Mouse (Mus musculus): ENCODE data around the gene Bphl. TPM values are rescaled to one million over a fixed set of nuclear protein-coding genes. Genes with fewer than 3 reads are reported as not detected.

Bphl gene
- polyA plus RNA-seq (2016; fragmentation: Nextera tagmentation; extraction: Ambion mirVana), result 33.6 and 35.1 TPM in 2 replicates

- DNase-seq (ENCODE audit: extremely low spot score, low spot score), result peak; percentile 92
- Histone ChIP-seq H3K4me1 (peaks cover 26% of the 10 kb centered on the region), H3K27ac (peak within 1 kb of the TSS; percentile 97), H3K9me3 (peaks cover 8% of the 10 kb centered on the region; the same call in 1 of the 2 replicates), H3K36me3 (replicated peaks) (peaks cover 15% of the 10 kb centered on the region), H3K4me3 (peak within 1 kb of the TSS; percentile 84), H3K27me3 (ENCODE audit: poor library complexity, severe bottlenecking) (no peaks in the 10 kb centered on the region)
- under 1% methylated on average over 37 of the region's 37 CpGs for WGBS
Measured at GRCm38 (mm10) chr13:34037172-34038055, at the start of gene Bphl. TSS of gene Bphl (plus strand) at chr13:34037597.

GRCm38 (mm10) chr13:33989625-33990024 is 47.8 kb upstream of the Bphl start:
- no peaks in the 10 kb centered on the region for H3K4me1 ChIP-seq
- H3K27ac ChIP-seq, result no peak overlapping the region
- DNase-seq (ENCODE audit: extremely low spot score, low spot score), result no peak
- WGBS, result 87% methylated on average over 5 of the region's 5 CpGs
- H3K27me3 ChIP-seq (ENCODE audit: poor library complexity, severe bottlenecking), result no peaks in the 10 kb centered on the region
- H3K36me3 ChIP-seq (replicated peaks), result peaks cover 8% of the 10 kb centered on the region
- H3K9me3 ChIP-seq, result no peaks in the 10 kb centered on the region
- no peak overlapping the region for H3K4me3 ChIP-seq

- no peak overlapping the region for H3K27ac ChIP-seq
- no peaks in the 10 kb centered on the region for H3K4me1 ChIP-seq
- no peak overlapping the region for H3K4me3 ChIP-seq
- H3K9me3 ChIP-seq, result no peaks in the 10 kb centered on the region
- no peaks in the 10 kb centered on the region for H3K27me3 ChIP-seq (ENCODE audit: poor library complexity, severe bottlenecking)
- 34% methylated on average over 1 of the region's 1 CpGs for WGBS
- H3K36me3 ChIP-seq (replicated peaks), result no peaks in the 10 kb centered on the region; the same call in 1 of the 2 replicates
- DNase-seq (ENCODE audit: extremely low spot score, low spot score), result peak; percentile 60
Measured at GRCm38 (mm10) chr13:33995197-33995596, 42.2 kb upstream of the Bphl start.

GRCm38 (mm10) chr13:34002058-34003006 is 35.1 kb upstream of the Bphl start, which contains the start of the genes Ripk1 and Serpinb6a:
TSS of gene Ripk1 (plus strand) at chr13:34002363.
TSS of gene Serpinb6a (minus strand) at chr13:34002794.
- Histone ChIP-seq H3K9me3 (no peaks in the 10 kb centered on the region), H3K36me3 (replicated peaks) (no peaks in the 10 kb centered on the region), H3K27me3 (ENCODE audit: poor library complexity, severe bottlenecking) (no peaks in the 10 kb centered on the region), H3K4me3 (peak within 1 kb of the TSS; percentile 98), H3K4me1 (peaks cover 16% of the 10 kb centered on the region), H3K27ac (peak within 1 kb of the TSS; percentile 93)
- peak; percentile 87 for DNase-seq (ENCODE audit: extremely low spot score, low spot score)
- WGBS, result under 1% methylated on average over 92 of the region's 92 CpGs

- DNase-seq (ENCODE audit: extremely low spot score, low spot score), result no peak
- Histone ChIP-seq H3K4me3 (peak overlapping the region; percentile 98), H3K27me3 (ENCODE audit: poor library complexity, severe bottlenecking) (no peaks in the 10 kb centered on the region), H3K36me3 (replicated peaks) (no peaks in the 10 kb centered on the region), H3K27ac (peak overlapping the region; percentile 93), H3K9me3 (no peaks in the 10 kb centered on the region), H3K4me1 (peaks cover 16% of the 10 kb centered on the region)
- whole genome bisulfite sequencing, result 9% methylated on average over 5 of the region's 5 CpGs
Measured at GRCm38 (mm10) chr13:34003058-34003457, 34.3 kb upstream of the Bphl start.

GRCm38 (mm10) chr13:34007234-34007633 is 30.2 kb upstream of the Bphl start:
- DNase-seq (ENCODE audit: extremely low spot score, low spot score), result no peak
- Histone ChIP-seq H3K4me1 (peaks cover 10% of the 10 kb centered on the region), H3K4me3 (no peak overlapping the region), H3K9me3 (no peaks in the 10 kb centered on the region), H3K36me3 (replicated peaks) (peaks cover 4% of the 10 kb centered on the region; the same call in 1 of the 2 replicates), H3K27ac (no peak overlapping the region), H3K27me3 (ENCODE audit: poor library complexity, severe bottlenecking) (no peaks in the 10 kb centered on the region)
- 75% methylated on average over 2 of the region's 2 CpGs for WGBS

GRCm38 (mm10) chr13:34016927-34017569 is 20.3 kb upstream of the Bphl start:
- Histone ChIP-seq H3K4me3 (no peak overlapping the region), H3K36me3 (replicated peaks) (peaks cover 51% of the 10 kb centered on the region), H3K9me3 (no peaks in the 10 kb centered on the region), H3K27me3 (ENCODE audit: poor library complexity, severe bottlenecking) (no peaks in the 10 kb centered on the region), H3K27ac (no peak overlapping the region), H3K4me1 (no peaks in the 10 kb centered on the region)
- no peak for DNase-seq (ENCODE audit: extremely low spot score, low spot score)
- WGBS, result 93% methylated on average over 9 of the region's 9 CpGs

- no peak for DNase-seq (ENCODE audit: extremely low spot score, low spot score)
- Histone ChIP-seq H3K9me3 (no peaks in the 10 kb centered on the region), H3K27ac (no peak overlapping the region), H3K27me3 (ENCODE audit: poor library complexity, severe bottlenecking) (no peaks in the 10 kb centered on the region), H3K4me1 (no peaks in the 10 kb centered on the region), H3K36me3 (replicated peaks) (peaks cover 51% of the 10 kb centered on the region), H3K4me3 (no peak overlapping the region)
- WGBS, result 95% methylated on average over 1 of the region's 1 CpGs
Measured at GRCm38 (mm10) chr13:34018521-34018920, 18.9 kb upstream of the Bphl start.

GRCm38 (mm10) chr13:34021998-34022397 is 15.4 kb upstream of the Bphl start:
- 92% methylated on average over 2 of the region's 2 CpGs for WGBS
- Histone ChIP-seq H3K27me3 (ENCODE audit: poor library complexity, severe bottlenecking) (no peaks in the 10 kb centered on the region), H3K4me3 (no peak overlapping the region)

GRCm38 (mm10) chr13:34032041-34032440 is 5.4 kb upstream of the Bphl start:
- peaks cover 4% of the 10 kb centered on the region for H3K4me1 ChIP-seq
- no peak for DNase-seq (ENCODE audit: extremely low spot score, low spot score)
- WGBS, result 78% methylated on average over 2 of the region's 2 CpGs
- no peak overlapping the region for H3K27ac ChIP-seq
- no peaks in the 10 kb centered on the region for H3K9me3 ChIP-seq
- no peaks in the 10 kb centered on the region for H3K27me3 ChIP-seq (ENCODE audit: poor library complexity, severe bottlenecking)
- H3K4me3 ChIP-seq, result no peak overlapping the region
- H3K36me3 ChIP-seq (replicated peaks), result peaks cover 25% of the 10 kb centered on the region

More at GRCm38 (mm10) chr13:34021998-34022397, 15.4 kb upstream of the Bphl start:
- no peaks in the 10 kb centered on the region for H3K9me3 ChIP-seq
- no peak overlapping the region for H3K27ac ChIP-seq
- no peak for DNase-seq (ENCODE audit: extremely low spot score, low spot score)
- H3K4me1 ChIP-seq, result no peaks in the 10 kb centered on the region
- peaks cover 27% of the 10 kb centered on the region for H3K36me3 ChIP-seq (replicated peaks)

GRCm38 (mm10) chr13:34035424-34035823 is 2.0 kb upstream of the Bphl start:
- no peak for DNase-seq (ENCODE audit: extremely low spot score, low spot score)
- no peak overlapping the region for H3K27ac ChIP-seq
- H3K36me3 ChIP-seq (replicated peaks), result peaks cover 19% of the 10 kb centered on the region
- no peak overlapping the region for H3K4me3 ChIP-seq
- H3K9me3 ChIP-seq, result peaks cover 8% of the 10 kb centered on the region; the same call in 1 of the 2 replicates
- H3K4me1 ChIP-seq, result peaks cover 26% of the 10 kb centered on the region
- H3K27me3 ChIP-seq (ENCODE audit: poor library complexity, severe bottlenecking), result no peaks in the 10 kb centered on the region
- WGBS, result 93% methylated on average over 3 of the region's 3 CpGs

GRCm38 (mm10) chr13:34036726-34037125 is 671 bp upstream of the Bphl start:
- H3K4me1 ChIP-seq, result peaks cover 26% of the 10 kb centered on the region
- peaks cover 8% of the 10 kb centered on the region; the same call in 1 of the 2 replicates for H3K9me3 ChIP-seq
- 84% methylated on average over 5 of the region's 5 CpGs for WGBS

More at GRCm38 (mm10) chr13:34036726-34037125, 671 bp upstream of the Bphl start:
- H3K27me3 ChIP-seq (ENCODE audit: poor library complexity, severe bottlenecking), result no peaks in the 10 kb centered on the region
- peaks cover 15% of the 10 kb centered on the region for H3K36me3 ChIP-seq (replicated peaks)
- H3K27ac ChIP-seq, result peak overlapping the region; percentile 97; the same call in 1 of the 2 replicates
- H3K4me3 ChIP-seq, result no peak overlapping the region
- DNase-seq (ENCODE audit: extremely low spot score, low spot score), result no peak

Measured in forebrain, embryonic 10.5 days (tissue).